Mouse (Mus musculus) layer of hippocampus, postnatal 10 days (tissue): ENCODE measurements at regions not wholly inside any gene's neighbourhood (a gene's known extent, or its start where the extent isn't known, plus 50 kb on each side); places are given as distances from the start of the nearest gene placed in this dataset.
A peak's percentile ranks its signal among the peaks of the same experiment; 100 is the strongest.

Experiments
- DNase-seq, 2 experiments: peaks; one replicate each; pipeline ENCODE4 v3.0.0; 2021; ENCODE audit warnings: low spot score in 2 of 2

DNA sequence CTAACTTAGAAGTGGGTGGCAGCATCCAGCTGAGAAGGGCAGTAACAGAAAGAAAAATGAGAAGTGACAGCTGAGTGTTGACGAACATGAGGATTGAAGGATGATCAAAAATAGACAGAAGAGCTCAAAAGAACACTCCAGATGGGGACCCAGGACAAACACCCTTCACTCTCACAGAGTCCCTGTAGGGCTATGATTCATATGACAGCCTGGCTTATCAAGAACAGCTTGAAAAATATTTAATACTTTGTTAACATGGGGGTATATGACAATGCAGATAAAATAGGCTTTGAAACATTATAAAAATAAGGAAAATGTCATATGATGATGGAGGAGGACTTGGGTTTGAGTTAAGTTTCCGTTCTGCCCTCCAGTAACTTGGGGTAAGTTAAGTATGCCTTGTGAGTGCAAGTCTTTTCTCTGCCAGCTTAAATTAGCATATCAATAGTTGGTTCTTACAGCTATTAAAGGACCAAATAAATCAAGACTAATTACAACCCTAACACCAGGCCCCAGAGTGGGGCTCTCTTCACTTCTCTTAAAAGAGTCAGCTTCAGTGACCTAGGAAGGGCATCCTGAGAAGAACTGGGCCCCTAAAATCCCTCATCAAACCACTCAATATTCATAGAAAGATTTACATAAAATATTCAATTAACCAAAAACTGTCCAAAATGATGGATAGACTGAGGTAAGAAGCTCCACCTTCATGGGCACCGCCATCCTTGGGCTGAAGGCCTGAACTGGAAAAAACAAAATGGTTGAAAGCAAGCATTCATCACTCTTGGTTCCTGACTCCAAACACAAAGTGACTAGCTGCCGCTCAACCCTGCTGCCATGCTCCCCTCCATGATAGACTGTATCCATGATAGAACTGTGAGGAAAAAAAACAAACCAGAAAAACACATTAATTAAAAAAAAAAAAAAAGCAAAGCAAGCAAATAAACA, 198.6 kb upstream of the Gcfc2 start:
- DNase-seq = no peak

DNA sequence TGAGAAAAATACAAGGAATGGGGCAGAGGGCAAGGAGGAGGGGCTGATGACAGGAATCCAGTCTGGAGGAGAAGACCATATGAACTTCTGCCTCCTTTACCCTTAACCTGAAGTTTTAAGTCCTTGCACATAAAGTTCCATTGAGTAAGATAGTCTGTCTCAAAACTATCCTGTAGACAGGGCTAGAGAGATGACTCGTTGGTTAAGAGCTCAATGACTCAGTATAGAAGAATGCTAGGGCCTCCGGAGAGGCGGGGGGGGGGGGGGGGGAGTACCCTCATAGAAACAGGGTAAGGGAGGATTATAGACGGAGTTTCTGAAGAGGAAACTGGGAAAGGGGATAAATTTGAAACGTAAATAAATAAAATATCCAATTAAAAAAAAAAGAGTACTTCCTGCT, 191.8 kb upstream of the Gcfc2 start:
- DNase-seq = no peak

DNA sequence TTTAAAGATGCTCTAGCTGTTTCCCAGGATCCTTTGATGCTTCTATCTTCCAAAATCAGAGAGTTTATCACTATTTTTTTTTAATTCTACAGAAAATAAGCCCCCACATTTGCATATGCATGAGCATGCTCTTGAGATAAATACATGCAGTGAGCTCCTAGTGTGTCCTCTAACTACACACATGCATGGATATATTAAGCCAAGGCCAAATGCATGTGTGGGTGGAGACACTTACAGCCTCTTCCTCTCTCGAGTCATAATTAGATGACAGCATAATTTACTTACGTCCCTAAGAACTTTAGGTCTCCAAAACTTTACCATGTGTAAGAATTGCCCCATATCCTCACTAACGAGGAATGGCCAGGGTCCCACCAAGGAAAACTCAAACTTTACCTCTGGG, 189.9 kb upstream of the Gcfc2 start:
- DNase-seq = no peak

DNA sequence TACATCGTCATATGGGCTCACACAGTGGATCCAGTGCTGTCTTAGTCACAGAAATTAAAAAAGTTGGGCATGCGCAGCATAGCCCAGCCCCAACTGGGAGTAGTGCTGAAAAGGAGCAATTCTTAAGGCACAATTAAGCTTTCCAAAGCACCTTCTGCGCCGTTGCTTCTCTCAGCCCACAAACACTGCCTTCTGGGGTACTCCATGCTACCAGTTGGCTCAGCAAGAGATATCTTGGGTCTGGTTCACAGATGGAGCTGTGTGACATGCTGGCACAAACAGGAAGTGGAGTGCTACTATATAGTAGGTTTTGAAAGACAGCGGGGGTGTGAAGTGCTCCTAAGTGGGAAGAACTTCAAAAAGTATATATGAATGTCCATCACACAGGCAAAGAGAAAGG, 185.0 kb upstream of the Gcfc2 start:
- peak in 1 of 2 experiments; percentile 17 for DNase-seq

DNA sequence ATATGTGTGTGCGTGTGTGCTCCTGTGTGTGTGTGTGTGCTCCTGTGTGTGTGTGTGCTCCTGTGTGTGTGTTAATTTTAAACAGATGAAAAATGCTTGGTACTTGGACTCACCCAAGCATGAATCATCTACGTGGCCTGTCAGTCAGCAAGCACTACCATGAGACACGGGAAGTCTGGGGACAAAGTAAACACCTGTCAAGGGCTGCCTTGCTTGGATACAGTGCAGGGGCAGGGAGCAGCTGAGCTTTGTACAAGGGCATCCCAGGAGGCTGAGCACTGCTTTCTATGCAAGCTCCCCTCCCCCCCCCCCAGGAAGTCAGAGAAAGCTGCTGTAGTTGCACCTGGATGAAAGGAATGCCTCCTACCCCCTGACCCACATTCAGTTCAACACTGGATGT, 173.8 kb upstream of the Gcfc2 start:
- no peak for DNase-seq

DNA sequence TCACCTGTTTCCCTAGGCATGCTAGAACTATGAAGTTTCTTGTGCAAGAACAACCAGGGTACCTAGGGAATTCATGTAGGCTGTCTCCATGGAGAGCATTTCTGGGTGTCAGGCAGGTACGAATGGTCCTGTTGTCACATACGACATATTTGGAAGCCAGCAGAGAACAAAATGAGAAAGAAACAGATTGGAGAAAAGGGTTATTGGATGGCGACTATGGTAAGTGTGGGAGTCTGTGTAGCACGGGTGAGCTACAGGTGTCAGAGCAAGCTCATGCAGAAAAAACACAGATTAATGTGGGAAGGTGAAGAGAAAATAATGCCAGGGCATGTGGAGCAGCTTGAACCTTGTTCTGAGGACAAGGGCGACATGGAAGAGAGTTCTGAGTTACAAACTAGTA, 171.8 kb upstream of the Gcfc2 start:
- no peak for DNase-seq

DNA sequence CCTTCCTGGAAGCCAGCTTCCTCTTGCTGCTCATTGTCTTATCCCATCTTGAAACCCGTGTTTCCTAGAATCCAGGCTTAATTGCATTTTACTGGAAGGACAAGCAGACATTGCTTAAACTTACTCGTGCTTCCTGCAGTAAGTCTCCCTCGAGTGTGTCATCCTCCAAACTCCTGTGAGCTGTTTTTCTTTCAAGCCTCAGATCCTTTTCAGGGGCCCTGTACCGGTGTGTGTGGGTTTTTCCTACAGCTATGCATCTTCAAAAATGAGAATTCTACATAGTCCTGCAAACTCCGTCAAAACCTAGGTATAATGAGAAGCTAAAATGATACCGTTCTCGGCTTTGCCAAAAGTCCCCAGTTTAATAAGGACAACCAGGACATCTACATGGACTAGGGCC, 167.2 kb upstream of the Gcfc2 start:
- no peak for DNase-seq

DNA sequence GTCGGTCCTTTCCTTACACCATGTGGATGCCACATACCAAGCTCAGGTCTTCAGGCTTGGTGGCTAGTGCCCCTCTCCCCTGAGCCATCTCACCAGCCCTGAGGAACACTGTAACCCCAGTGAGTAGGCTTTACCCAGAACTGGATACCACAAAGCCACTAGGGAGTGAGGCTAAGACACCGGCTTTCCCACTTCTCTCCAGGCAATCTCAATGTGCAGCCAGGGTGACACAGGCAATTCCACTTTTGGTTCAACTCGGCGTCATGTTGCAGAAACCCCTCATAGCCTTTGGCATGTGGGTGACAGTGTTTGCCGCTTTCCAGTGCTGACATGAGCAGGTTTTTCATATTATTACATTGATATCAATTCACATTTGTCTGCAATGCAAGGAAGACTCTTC, 164.6 kb upstream of the Gcfc2 start:
- DNase-seq = no peak

DNA sequence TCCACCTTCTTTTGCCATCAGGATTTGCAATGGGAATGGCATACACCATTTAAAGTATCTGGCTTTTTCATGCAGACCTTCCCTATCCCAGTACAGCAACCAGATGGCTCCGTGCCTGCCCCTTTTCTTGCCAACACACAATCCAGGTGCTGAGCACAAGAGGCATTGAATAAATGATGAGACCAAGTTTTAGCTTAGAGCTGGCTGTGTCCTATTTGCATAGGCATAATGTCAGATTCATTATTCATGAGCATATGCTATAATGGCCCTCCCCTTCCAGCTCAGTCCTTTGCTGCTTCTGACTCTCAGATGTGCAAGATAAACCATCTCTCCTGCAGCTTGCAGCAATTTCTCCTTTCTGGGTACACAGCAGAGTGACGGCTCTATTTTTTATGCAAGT, 163.3 kb upstream of the Gcfc2 start:
- DNase-seq = peak in 1 of 2 experiments; percentile 53

DNA sequence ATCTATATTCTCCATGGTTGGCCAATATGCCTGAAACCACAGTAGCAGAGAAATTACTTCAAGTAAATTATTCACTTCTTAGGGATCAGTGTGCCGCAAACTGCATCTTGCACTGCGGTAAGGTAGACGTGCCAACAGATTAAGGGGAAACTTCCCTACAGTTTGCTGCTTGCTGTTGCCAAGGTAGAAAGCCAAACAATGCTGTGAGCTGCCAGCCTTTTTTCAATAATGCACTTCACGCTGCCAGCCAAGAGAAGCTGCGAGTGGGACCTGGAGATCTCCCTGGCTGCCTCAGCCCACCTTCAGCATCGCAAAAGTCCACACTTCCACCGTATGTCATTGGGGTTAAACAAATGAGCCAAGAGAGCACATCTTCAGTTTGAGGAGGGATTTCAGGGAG, 157.6 kb upstream of the Gcfc2 start:
- no peak for DNase-seq

DNA sequence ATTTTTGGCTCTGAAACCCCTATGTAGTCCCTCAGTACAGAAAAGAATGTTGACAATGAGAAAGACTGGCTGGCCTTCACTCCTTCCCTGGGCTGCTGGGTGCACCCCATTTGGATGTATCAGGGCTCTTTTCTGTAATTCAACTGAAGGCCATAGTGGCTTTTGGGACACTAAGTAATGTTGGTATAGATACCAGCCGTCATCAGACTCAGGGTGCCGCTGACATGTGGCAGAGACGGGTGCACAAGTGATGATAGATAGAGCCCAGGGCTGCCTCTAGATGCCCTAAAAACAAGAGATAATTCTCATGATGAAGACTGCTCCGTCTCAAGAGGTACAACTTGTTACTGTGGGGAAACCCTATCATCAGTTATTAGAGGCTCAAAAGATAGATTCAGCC, 156.7 kb upstream of the Gcfc2 start:
- DNase-seq = no peak

DNA sequence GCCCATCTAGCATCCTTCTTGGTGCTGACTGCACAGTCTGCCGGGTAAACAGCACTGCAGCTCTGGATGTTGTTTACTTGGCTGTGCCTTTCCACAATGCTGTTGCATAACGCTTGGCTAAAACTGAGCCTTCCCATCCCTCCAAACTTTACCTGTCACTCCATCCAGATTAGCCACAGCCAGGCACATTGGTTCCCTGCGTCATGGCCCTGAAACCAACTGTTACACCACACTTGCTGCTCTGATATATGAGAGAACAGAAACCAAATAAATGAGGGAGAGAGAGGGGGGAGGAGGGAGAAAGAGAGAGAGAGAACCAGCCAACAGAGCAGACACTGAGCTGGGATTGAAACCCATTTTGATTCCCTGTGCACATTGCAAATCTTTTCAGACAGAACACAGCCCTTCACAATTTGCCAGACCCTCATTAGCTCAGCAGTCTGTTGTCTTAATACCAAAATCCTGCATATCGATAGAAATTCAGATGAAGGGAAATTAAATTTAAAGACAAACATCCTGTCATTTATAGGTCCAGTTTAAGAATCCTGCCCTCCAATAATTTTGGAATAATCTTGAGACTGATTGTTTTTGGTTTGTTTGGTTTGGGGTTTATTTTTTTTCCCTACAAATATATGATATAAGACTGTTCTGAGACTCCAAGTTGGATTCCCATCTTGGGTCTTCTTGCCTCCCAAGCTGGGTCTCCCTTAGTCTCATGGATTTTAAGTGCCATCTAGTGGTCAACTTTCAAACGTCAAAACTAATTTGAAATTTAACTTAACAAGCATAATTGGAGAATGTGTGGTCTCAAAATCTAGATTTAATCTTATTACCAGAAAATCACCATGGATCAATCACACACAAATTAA, 154.6 kb upstream of the Gcfc2 start:
- DNase-seq = peak; percentile 48 to 58

DNA sequence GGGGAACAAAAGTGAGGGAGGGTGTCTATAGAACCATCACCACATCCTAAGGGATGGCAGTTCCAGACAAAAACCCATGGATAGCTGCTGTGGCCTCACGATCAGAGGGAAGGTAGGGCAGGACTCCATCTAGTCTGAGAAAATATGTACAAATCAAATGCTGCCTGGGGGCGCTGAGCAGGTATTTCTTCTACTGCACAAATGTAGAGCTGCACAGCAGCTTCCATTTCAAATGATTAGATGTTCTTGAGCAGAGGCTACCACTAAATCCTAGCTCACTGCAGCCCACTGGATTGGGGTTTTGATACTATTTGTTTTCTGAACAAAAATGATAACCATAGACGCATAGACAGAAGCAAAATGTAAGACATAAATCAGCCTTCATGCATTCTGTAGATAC, 153.2 kb upstream of the Gcfc2 start:
- DNase-seq = no peak

DNA sequence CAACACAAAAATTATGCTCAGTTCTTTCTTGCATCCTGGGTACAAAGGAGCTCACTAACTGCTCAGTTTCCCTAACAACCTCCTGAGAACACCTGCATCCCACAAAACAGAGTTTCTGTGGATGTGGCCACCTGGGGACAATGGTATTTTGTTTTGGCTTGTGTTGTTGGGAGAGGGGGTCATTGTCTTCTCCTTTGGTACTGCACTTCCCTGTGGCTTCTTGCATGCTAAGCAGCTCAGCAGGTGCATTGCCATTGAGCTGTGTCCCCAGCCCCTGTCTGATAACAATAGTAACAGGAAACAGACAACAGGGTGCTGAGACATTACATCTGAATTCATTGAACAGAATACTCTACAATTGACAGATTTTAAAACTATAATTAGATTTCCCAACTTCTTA, 151.6 kb upstream of the Gcfc2 start:
- DNase-seq = no peak

DNA sequence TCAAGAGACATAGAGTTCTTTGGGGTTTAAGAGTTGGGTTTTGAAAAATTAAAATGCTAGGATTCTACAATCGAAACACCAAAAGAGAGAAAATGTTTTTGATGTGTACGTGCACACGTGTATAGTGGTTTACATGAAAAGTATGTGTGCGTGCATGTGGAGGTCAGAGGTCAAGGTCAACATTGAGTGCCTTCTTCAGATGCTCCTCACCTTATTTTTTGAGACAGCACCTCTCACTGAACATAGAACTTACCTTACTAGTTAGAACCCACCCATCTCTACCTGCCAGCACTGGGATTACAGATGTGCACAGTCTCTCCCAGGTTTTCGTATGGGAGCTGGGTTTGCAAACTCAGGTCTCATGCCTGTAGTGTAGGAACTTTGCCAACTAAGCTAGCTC, 141.3 kb upstream of the Gcfc2 start:
- DNase-seq = no peak

DNA sequence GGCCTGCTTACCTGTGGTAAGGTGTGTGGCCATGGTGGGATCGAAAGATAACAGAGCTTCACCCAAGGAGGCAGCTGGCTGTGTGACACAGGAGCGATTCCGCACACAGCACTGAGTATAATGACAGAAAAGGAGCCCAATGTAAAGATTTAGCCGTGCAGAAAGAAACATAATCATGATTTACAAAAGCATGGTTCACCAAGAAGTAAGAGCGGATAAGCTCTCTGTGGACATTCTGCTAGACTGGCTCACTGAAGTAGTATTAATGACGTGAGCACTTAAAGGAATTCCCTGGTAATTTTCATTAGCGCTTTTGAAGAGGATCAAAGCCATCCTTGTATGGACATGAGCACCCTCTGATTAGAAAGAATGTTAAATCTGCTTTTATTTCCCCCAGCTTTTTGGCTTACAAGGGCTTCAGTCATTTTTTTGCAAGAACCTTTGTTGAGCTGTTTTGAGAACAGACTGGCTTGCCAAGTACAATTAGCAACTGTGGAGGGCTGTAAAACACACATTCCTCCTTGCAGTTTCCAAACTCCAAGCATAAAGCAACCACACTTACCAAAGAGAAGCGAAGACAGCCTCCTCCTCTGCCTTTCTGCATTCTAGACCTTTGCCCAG, 140.5 kb upstream of the Gcfc2 start:
- no peak for DNase-seq

DNA sequence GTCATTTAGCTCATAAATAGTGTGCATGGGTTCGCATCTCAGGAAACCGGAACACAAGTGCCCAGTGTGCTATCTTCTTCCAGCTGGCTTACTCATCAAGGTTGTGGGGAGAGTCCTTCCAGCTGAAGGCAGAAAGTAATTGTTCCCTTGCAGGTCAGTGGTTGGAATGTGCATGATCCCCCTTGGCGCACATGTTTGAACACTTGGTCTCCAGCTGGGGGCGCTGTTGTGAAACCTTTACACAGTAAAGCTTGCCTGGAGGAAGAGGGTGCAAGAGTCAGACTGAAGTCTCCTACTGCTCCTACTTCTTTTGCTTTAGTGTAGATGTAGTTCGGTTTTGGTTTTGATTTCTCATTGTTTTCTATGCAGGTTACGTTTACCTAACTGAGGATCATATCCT, 128.2 kb upstream of the Gcfc2 start:
- DNase-seq = no peak

DNA sequence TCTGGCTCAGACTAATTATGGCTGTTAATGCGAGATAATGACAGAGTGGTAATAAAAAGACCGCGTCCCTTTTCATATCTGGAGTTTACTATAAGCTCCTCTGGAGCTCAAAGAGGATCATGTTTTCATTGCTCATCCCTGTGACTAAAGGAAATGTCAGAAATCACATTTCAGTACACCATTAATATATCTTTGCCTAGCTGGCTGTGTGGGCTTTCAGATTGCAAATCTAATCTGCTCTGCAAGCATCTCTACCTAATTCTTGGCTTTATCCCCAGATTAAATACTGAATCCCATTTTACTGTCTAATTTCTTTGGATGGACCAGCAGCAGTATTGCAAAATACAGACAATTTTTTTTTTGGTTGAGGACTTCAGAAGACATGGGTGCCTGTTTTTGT, 122.6 kb upstream of the Gcfc2 start:
- no peak for DNase-seq

DNA sequence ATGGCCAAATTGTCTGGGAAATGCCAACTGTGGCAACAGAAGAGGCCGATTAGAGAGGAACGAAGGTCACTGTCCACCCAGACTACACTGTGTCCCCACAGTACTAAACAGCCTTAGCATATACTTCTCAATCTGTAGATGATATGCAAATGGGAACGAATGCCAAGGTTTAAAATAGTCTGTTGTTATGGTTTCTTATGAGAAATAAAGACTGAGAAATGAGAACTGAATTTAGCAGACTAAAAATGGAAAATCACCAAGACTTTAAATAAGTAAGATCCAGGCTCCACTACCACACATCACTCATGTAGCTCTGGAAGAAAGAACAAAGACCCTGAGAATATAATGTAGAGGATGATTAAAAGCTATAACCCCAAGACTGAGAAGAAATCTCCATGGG, 121.7 kb upstream of the Gcfc2 start:
- DNase-seq = no peak

DNA sequence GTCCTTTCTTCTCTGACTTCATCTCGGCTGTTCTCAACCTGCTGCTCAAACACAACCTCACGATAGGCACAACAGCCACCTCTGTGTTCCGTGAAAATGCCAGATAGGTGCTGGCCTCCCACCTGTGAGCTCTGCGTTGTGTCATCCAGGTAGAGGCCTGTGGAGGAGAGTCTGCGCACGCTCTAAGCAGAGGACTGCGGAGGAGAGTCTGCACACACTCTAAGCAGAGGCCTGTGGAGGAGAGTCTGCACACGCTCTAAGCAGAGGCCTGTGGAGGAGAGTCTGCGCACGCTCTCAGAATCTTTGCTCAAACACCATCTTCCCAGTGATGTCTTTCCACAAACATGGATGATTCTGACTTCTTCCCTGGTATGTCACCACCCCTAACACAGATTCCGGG, 117.5 kb upstream of the Gcfc2 start:
- no peak for DNase-seq

DNA sequence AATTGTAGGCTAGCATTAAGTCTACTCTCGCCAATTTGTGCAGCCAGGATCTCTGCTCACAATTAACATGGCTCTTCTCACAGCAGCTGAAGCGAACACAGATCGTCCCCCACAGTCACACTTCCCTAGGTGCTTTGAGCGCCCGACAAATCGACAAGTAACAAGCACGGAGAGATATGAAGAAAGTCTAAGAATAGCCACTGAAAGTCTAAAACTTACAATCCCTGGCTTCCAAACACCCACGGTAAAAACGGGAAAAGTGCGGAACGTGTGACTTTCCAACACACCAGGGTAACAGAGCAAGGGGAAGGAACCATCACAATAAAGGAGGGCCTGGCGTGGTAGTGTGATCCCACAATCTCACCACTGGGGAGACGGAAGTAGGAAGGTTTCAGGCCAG, 114.8 kb upstream of the Gcfc2 start:
- no peak for DNase-seq
